Mouse (Mus musculus) hindbrain, postnatal 0 days (tissue): ENCODE results near the gene Rnf145. TPM values are rescaled to one million over a fixed set of nuclear protein-coding genes. Genes with fewer than 3 reads are reported as not detected.

ENCODE experiments used
- ATAC-seq: fragments of 200-750 bp; cut with Nextera tagmentation; 2 replicates; pipeline ENCODE4 v1.8.0; 2017; ENCODE audit warnings: mild to moderate bottlenecking, moderate TSS enrichment, moderate library complexity
- DNase-seq: peaks from one replicate; pipeline ENCODE4 v3.0.0-alpha.2; 2015; ENCODE audit warnings: low spot score
- H3K27ac ChIP-seq: fragments of 300-500 bp; sonication (generic); 2 replicates; pipeline ENCODE4 v1.5.1; 2014; ENCODE audit warnings: mild to moderate bottlenecking
- H3K27me3 ChIP-seq: fragments of 300-500 bp; sonication (generic); 2 replicates; pipeline ENCODE4 v1.6.1; 2014; ENCODE audit warnings: low read length, mixed read lengths; ENCODE audit not compliant: insufficient read depth
- H3K36me3 ChIP-seq: fragments of 300-500 bp; sonication (generic); 2 replicates; pipeline ENCODE4 v1.6.1; 2014; ENCODE audit warnings: low read length, mixed read lengths; ENCODE audit not compliant: insufficient read depth
- H3K4me1 ChIP-seq: fragments of 300-500 bp; sonication (generic); 2 replicates; pipeline ENCODE4 v1.6.1; 2014; ENCODE audit warnings: antibody characterized with exemption, low read length, mixed read lengths; ENCODE audit not compliant: insufficient read depth
- H3K4me2 ChIP-seq: fragments of 300-500 bp; sonication (generic); 2 replicates; pipeline ENCODE4 v1.6.1; 2014; ENCODE audit warnings: low read depth, mild to moderate bottlenecking, low read length, moderate library complexity, mixed read lengths
- H3K4me3 ChIP-seq: fragments of 300-500 bp; sonication (generic); 2 replicates; pipeline ENCODE4 v1.5.1; 2014; ENCODE audit warnings: low read length
- H3K9ac ChIP-seq: fragments of 300-500 bp; sonication (generic); replicated peaks from 2 replicates; pipeline ENCODE4 v1.6.1; 2014; ENCODE audit warnings: mild to moderate bottlenecking, low read length, moderate library complexity, mixed read lengths
- H3K9me3 ChIP-seq: fragments of 300-500 bp; sonication (generic); 2 replicates; pipeline ENCODE4 v1.6.1; 2016; ENCODE audit warnings: low read length, mixed read lengths
- CTCF ChIP-seq: IDR thresholded peaks from 2 replicates; pipeline ENCODE4 v1.5.1; 2016; ENCODE audit warnings: antibody characterized with exemption, control low read depth, low read depth
- WGBS: fragments of 180-500 bp; shearing (Covaris S2); extraction: QIAGEN DNeasy Blood & Tissue Kit; methylation state at CpG from one replicate; pipeline ENCODE4 v1.1.7; 2014; 5-methylcytosine and 5-hydroxymethylcytosine counted together
- microRNA-seq, 2 experiments: library from miRNA; unstranded; fragments of <30 nt; microRNA quantifications; one replicate each; pipeline ENCODE4; 2016
- polyA plus RNA-seq: library from polyadenylated mRNA; unstranded; fragments of >200 nt; fragmentation: Nextera tagmentation; extraction: Ambion mirVana; gene quantifications from 2 replicates; pipeline ENCODE4 v1.2.1, GENCODE M21; 2015
- total RNA-seq: library from RNA; depleted of rRNA; stranded (reverse); fragments of >200 nt; gene quantifications from 2 replicates; pipeline ENCODE4 v1.2.3, GENCODE M21; 2014; rRNA removed

The Rnf145 gene
- total and polyA plus RNA-seq, 2 experiments from 2014 or later = 92.9 to 122 TPM

GRCm38 (mm10) chr11:44613411-44614180 is 94.8 kb downstream of the Rnf145 start:
- Histone ChIP-seq H3K9ac (peak overlapping the region; percentile 43; the same call in 1 of the 2 replicates), H3K4me1 (0 out of 2 replicates have a peak, but pooled peaks cover 3% of the 10 kb centered on the region), H3K9me3 (no peaks in the 10 kb centered on the region), H3K27ac (no peak overlapping the region), H3K4me2 (peak overlapping the region; percentile 71), H3K27me3 (no peaks in the 10 kb centered on the region), H3K36me3 (no peaks in the 10 kb centered on the region), H3K4me3 (peak overlapping the region; percentile 35)
- DNase-seq (no peak), ATAC-seq (no peak)
- TF ChIP-seq CTCF = peak; percentile 53
- WGBS = 14% methylated on average over 14 of the region's 14 CpGs

Small RNAs within 50 kb of the gene (microRNA-seq; reads per million reads assigned to microRNA genes)
- 0 reads per million in 2 experiments for gene Gm22121

Other genes starting within 250 kb of the Rnf145 start
- not detected in 2 replicates for gene Il12b, start 118.9 kb upstream of the Rnf145 start, total RNA-seq
- gene Il12b, start 118.9 kb upstream of the Rnf145 start, polyA plus RNA-seq = not detected in 2 replicates
- 19.9 and 23.6 TPM in 2 replicates for gene Ublcp1, start 48.5 kb upstream of the Rnf145 start, total RNA-seq
- gene Ublcp1, start 48.5 kb upstream of the Rnf145 start, polyA plus RNA-seq = 48.8 and 50.4 TPM in 2 replicates
- 58.6 and 67.1 TPM in 2 replicates for gene Ebf1, start 98.4 kb downstream of the Rnf145 start, total RNA-seq
- gene Ebf1, start 98.4 kb downstream of the Rnf145 start, polyA plus RNA-seq = 71.7 and 77.7 TPM in 2 replicates